Mouse (Mus musculus) forebrain, embryonic 13.5 days (tissue): ENCODE results near the gene Gstp2. TPM values are rescaled to one million over a fixed set of nuclear protein-coding genes. Genes with fewer than 3 reads are reported as not detected.
"Not testable (repeated sequence)": the region's sequence is repeated elsewhere in the genome, so short reads cannot be mapped to it uniquely, and the experiment has no call there.

Experiments used
- ATAC-seq: fragments of 200-750 bp; cut with Nextera tagmentation; 2 replicates; pipeline ENCODE4 v1.8.0; 2017
- H3K27ac ChIP-seq: fragments of 300-500 bp; sonication (generic); 2 replicates; pipeline ENCODE4 v1.5.1; 2015; ENCODE audit warnings: inconsistent platforms, mild to moderate bottlenecking, moderate library complexity
- H3K27me3 ChIP-seq: fragments of 300-500 bp; sonication (generic); 2 replicates; pipeline ENCODE4 v1.6.1; 2015; ENCODE audit warnings: mild to moderate bottlenecking, inconsistent platforms
- H3K36me3 ChIP-seq: fragments of 300-500 bp; sonication (generic); 2 replicates; pipeline ENCODE4 v1.6.1; 2015; ENCODE audit warnings: mild to moderate bottlenecking, inconsistent platforms; ENCODE audit not compliant: poor library complexity, severe bottlenecking
- H3K4me1 ChIP-seq: fragments of 300-500 bp; sonication (generic); 2 replicates; pipeline ENCODE4 v1.6.1; 2015; ENCODE audit warnings: inconsistent platforms
- H3K4me2 ChIP-seq: fragments of 300-500 bp; sonication (generic); 2 replicates; pipeline ENCODE4 v1.6.1; 2015; ENCODE audit warnings: inconsistent platforms, mild to moderate bottlenecking, moderate library complexity
- H3K4me3 ChIP-seq: fragments of 300-500 bp; sonication (generic); 2 replicates; pipeline ENCODE4 v1.5.1; 2015; ENCODE audit warnings: mild to moderate bottlenecking, inconsistent platforms
- H3K9ac ChIP-seq: fragments of 300-500 bp; sonication (generic); 2 replicates; pipeline ENCODE4 v1.6.1; 2015; ENCODE audit warnings: mild to moderate bottlenecking, inconsistent platforms
- H3K9me3 ChIP-seq: fragments of 300-500 bp; sonication (generic); replicated peaks from 2 replicates; pipeline ENCODE4 v1.6.1; 2016; ENCODE audit warnings: inconsistent platforms
- WGBS: fragments of 180-500 bp; shearing (Covaris S2); methylation state at CpG from one replicate; pipeline ENCODE4 v1.1.7; 2015; 5-methylcytosine and 5-hydroxymethylcytosine counted together
- polyA plus RNA-seq: library from polyadenylated mRNA; unstranded; fragments of >200 nt; fragmentation: Nextera tagmentation; extraction: Ambion mirVana; gene quantifications from 2 replicates; pipeline ENCODE4 v1.2.1, GENCODE M21; 2015

The Gstp2 gene
- polyA plus RNA-seq, 1 experiment from 2014 or later, result 2.5 TPM

DNA sequence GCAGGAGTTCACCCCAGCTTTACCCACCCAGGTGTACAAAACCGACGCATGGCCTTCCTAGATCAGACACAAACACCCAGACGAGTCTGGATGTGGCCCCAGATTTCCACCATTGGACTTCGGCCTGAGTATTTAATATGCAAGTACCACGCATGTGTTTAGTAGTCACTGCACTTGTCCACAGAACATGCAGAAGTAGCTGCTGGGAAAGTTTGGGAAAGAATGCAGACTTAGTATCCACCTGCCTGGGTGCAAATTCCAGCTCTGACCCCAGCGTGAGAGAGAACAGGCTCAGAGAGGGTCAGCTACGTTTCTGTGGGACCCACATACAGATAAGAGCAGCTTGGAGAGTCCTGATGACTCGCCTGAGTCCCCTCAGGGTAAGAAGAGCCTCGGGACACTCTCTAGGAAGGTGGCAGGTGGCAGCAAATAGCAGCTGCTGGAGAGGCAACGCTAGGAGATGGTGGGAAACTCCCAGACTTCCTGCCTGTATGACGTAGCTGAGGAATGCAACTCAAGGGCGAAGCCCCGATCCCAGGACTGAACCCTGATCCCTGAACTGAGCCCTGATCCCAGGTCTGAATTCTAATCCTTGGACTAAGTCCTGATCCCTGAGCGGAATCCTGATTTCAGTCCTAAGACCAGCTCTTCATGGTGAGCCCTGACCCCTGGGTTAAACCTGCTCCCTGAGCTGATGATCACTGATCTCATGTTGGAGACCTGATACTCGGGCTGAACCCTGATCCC, 10.3 kb upstream of the Gstp2 start:
- WGBS, result 66% methylated on average over 15 of the region's 15 CpGs
- Histone ChIP-seq H3K9me3 (peaks cover 2% of the 10 kb centered on the region; the same call in 1 of the 2 replicates), H3K27ac (no peak overlapping the region), H3K4me2 (no peak overlapping the region), H3K36me3 (no peaks in the 10 kb centered on the region), H3K4me1 (no peaks in the 10 kb centered on the region), H3K4me3 (no peak overlapping the region), H3K27me3 (no peaks in the 10 kb centered on the region), H3K9ac (no peak overlapping the region)
- no peak for ATAC-seq

- no peaks in the 10 kb centered on the region for H3K36me3 ChIP-seq
- peaks cover 5% of the 10 kb centered on the region; the same call in 1 of the 2 replicates for H3K9me3 ChIP-seq
- H3K27me3 ChIP-seq, result no peaks in the 10 kb centered on the region
- no peak overlapping the region for H3K4me3 ChIP-seq
- H3K27ac ChIP-seq, result no peak overlapping the region
- ATAC-seq, result no peak
- no peaks in the 10 kb centered on the region for H3K4me1 ChIP-seq
- no peak overlapping the region for H3K9ac ChIP-seq
- H3K4me2 ChIP-seq, result no peak overlapping the region
- WGBS, result 73% methylated on average over 8 of the region's 8 CpGs
Observed at GRCm38 (mm10) chr19:4055216-4055946, 9.6 kb upstream of the Gstp2 start.

GRCm38 (mm10) chr19:4054613-4055012, 8.8 kb upstream of the Gstp2 start:
- H3K9ac ChIP-seq, result no peak overlapping the region
- H3K4me3 ChIP-seq, result no peak overlapping the region
- 87% methylated on average over 5 of the region's 5 CpGs for WGBS
- H3K27ac ChIP-seq, result no peak overlapping the region
- H3K27me3 ChIP-seq, result no peaks in the 10 kb centered on the region
- no peaks in the 10 kb centered on the region for H3K4me1 ChIP-seq
- peaks cover 5% of the 10 kb centered on the region; the same call in 1 of the 2 replicates for H3K9me3 ChIP-seq
- H3K4me2 ChIP-seq, result no peak overlapping the region
- H3K36me3 ChIP-seq, result no peaks in the 10 kb centered on the region
- no peak for ATAC-seq

- Histone ChIP-seq H3K9ac (no peak overlapping the region), H3K27me3 (no peaks in the 10 kb centered on the region), H3K4me1 (no peaks in the 10 kb centered on the region), H3K36me3 (no peaks in the 10 kb centered on the region), H3K4me3 (no peak overlapping the region), H3K27ac (no peak overlapping the region), H3K4me2 (no peak overlapping the region), H3K9me3 (peaks cover 5% of the 10 kb centered on the region; the same call in 1 of the 2 replicates)
- 84% methylated on average over 5 of the region's 5 CpGs for WGBS
- ATAC-seq, result no peak
Observed at GRCm38 (mm10) chr19:4052516-4053030, 6.8 kb upstream of the Gstp2 start.

- Histone ChIP-seq H3K9ac (no peak overlapping the region), H3K27me3 (no peaks in the 10 kb centered on the region), H3K4me1 (no peaks in the 10 kb centered on the region), H3K9me3 (peaks cover 5% of the 10 kb centered on the region; the same call in 1 of the 2 replicates), H3K4me2 (no peak overlapping the region), H3K36me3 (no peaks in the 10 kb centered on the region), H3K4me3 (no peak overlapping the region), H3K27ac (no peak overlapping the region)
- WGBS, result 56% methylated on average over 10 of the region's 10 CpGs
- no peak for ATAC-seq
Observed at GRCm38 (mm10) chr19:4051741-4052515, 6.1 kb upstream of the Gstp2 start.

- H3K27me3 ChIP-seq, result no peaks in the 10 kb centered on the region
- peaks cover 5% of the 10 kb centered on the region; the same call in 1 of the 2 replicates for H3K9me3 ChIP-seq
- H3K4me1 ChIP-seq, result 0 out of 2 replicates have a peak, but pooled peaks cover 3% of the 10 kb centered on the region
- no peak overlapping the region for H3K4me3 ChIP-seq
- H3K27ac ChIP-seq, result no peak overlapping the region
- H3K36me3 ChIP-seq, result no peaks in the 10 kb centered on the region
- ATAC-seq, result no peak
- no peak overlapping the region for H3K9ac ChIP-seq
- H3K4me2 ChIP-seq, result no peak overlapping the region
- WGBS, result 93% methylated on average over 5 of the region's 5 CpGs
Observed at GRCm38 (mm10) chr19:4051016-4051415, 5.2 kb upstream of the Gstp2 start.

GRCm38 (mm10) chr19:4049069-4049468, 3.2 kb upstream of the Gstp2 start:
- H3K4me1 ChIP-seq, result not testable (repeated sequence)

GRCm38 (mm10) chr19:4047859-4048258, 2.0 kb upstream of the Gstp2 start:
- no peak overlapping the region for H3K27ac ChIP-seq
- H3K9me3 ChIP-seq, result peaks cover 5% of the 10 kb centered on the region; the same call in 1 of the 2 replicates
- no peaks in the 10 kb centered on the region for H3K36me3 ChIP-seq
- no peaks in the 10 kb centered on the region for H3K27me3 ChIP-seq
- H3K9ac ChIP-seq, result no peak overlapping the region
- H3K4me2 ChIP-seq, result no peak overlapping the region
- 15% methylated on average over 4 of the region's 4 CpGs for WGBS
- no peak overlapping the region for H3K4me3 ChIP-seq
- 0 out of 2 replicates have a peak, but pooled peaks cover 4% of the 10 kb centered on the region for H3K4me1 ChIP-seq
- ATAC-seq, result no peak

More at GRCm38 (mm10) chr19:4049069-4049468, 3.2 kb upstream of the Gstp2 start:
- H3K4me3 ChIP-seq, ATAC-seq, H3K27ac ChIP-seq, H3K9ac ChIP-seq, H3K36me3 ChIP-seq, H3K4me2 ChIP-seq, H3K9me3 ChIP-seq, H3K27me3 ChIP-seq: not testable (repeated sequence)
- 79% methylated on average over 5 of the region's 5 CpGs for WGBS

DNA sequence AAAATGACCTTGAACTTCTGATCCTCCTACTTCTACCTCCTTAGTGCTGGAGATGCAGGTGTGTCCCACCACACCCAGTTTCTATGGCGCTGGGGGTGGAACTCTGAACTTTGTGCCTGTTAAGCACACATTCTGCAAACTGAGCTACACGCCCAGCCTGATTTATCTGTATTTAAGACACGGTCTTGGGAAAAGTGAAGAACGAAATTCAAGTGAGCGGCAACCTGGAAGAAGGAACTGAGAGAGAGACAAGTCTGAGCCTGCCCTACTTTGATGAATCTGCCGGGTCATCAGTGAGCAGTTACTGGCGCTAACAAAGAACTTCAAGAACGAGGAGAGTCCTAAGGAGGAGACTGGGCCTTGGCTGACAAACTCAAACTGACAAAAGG, 1.0 kb upstream of the Gstp2 start:
- 0 out of 2 replicates have a peak, but pooled peaks cover 4% of the 10 kb centered on the region for H3K4me1 ChIP-seq
- H3K36me3 ChIP-seq, result no peaks in the 10 kb centered on the region
- H3K9me3 ChIP-seq, result peaks cover 5% of the 10 kb centered on the region; the same call in 1 of the 2 replicates
- no peak overlapping the region for H3K4me2 ChIP-seq
- no peak overlapping the region for H3K27ac ChIP-seq
- no peak overlapping the region for H3K9ac ChIP-seq
- H3K4me3 ChIP-seq, result no peak overlapping the region
- whole genome bisulfite sequencing, result 82% methylated on average over 8 of the region's 8 CpGs
- no peaks in the 10 kb centered on the region for H3K27me3 ChIP-seq
- no peak for ATAC-seq

DNA sequence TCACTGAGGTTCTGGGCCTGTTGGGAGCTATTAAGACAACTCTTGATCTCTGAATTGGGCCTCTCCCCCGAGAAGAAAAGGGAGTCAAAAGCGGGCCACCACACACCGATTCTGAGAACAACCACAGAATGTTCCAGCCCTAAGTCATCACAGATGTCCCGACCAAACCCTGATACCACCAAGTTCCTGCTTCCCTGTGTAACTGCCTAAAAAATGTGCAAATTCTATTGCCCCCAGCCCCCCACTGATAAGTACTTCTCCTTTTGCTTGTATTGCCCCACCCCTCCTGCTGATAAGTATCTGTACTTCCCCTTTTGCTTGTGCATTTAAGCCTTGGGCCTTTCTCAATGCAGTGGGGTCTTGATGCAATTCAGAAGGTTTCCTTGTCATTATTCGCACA, 1.7 kb downstream of the Gstp2 start:
- not testable (repeated sequence) for H3K4me2 ChIP-seq, ATAC-seq

DNA sequence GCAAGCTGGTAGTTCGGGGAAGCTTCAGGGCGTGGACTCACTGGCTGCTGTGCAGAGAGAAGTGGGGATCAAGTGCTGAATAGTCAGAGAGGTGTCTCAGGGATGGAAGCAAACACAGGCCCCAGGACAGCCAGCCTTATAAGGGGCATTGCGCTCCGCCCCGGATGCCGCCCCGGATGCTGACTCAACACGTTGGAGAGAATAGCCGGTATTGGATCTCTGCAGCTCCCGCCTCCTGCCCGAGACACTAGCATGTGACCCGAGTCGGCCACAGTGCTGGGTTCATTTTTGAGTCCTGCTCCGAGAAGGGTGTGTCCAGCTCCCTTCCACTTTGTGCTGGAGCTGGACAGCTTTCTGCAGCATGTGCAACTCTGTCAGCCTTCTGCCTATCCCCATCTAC, 3.7 kb downstream of the Gstp2 start:
- WGBS, result 76% methylated on average over 14 of the region's 14 CpGs
- no peaks in the 10 kb centered on the region for H3K36me3 ChIP-seq
- peaks cover 14% of the 10 kb centered on the region for H3K4me1 ChIP-seq
- ATAC-seq, result no peak
- no peaks in the 10 kb centered on the region for H3K27me3 ChIP-seq
- H3K4me2 ChIP-seq, result no peak overlapping the region
- H3K9ac ChIP-seq, result no peak overlapping the region
- H3K27ac ChIP-seq, result no peak overlapping the region
- no peaks in the 10 kb centered on the region for H3K9me3 ChIP-seq
- H3K4me3 ChIP-seq, result no peak overlapping the region

More for the DNA sequence above, 1.7 kb downstream of the Gstp2 start:
- H3K27ac ChIP-seq, H3K9me3 ChIP-seq, H3K36me3 ChIP-seq, H3K4me1 ChIP-seq, H3K4me3 ChIP-seq, H3K9ac ChIP-seq, H3K27me3 ChIP-seq: not testable (repeated sequence)
- WGBS, result 90% methylated on average over 5 of the region's 5 CpGs
